ENCODE assay signal across 16 mouse cellular contexts in genomic region chr13:72505954-72506353, GRCm38 (mm10).
DNase-seq lines count a peak whose midpoint lies in the region.
"Had no signal": no experiment of that assay in that cellular context is flagged by ENCODE, and none has a peak within 500 bp of the region (broad histone marks: within the 10 kb centered on the region; RNA-seq: fewer than 3 reads in every experiment).

No protein-coding gene starts in this region.

- DNase-seq in frontal cortex, postnatal 36 days (ENCODE audit: low spot score in 2 of 2), result peak; percentile 7 to 11
- DNase-seq in frontal cortex, postnatal 10 days (ENCODE audit: low spot score in 2 of 2), result no peak
- DNase-seq in left cerebral cortex, adult 18-20 months (ENCODE audit: low spot score in 2 of 2), result peak; percentile 19 to 33
- no peak for DNase-seq in left cerebral cortex, postnatal 10 days (ENCODE audit: extremely low spot score in 1 of 2, low spot score in 2 of 2)
- DNase-seq in right cerebral cortex, adult 18-20 months, result peak; percentile 38
- no peak for DNase-seq in right cerebral cortex, postnatal 10 days (ENCODE audit: low spot score in 2 of 2)
- peak; percentile 68 for DNase-seq in brain, adult 2 months (ENCODE audit: low read depth, low spot score)
- DNase-seq in ovary, postnatal 36 days (ENCODE audit: low spot score), result no peak
- DNase-seq: adrenal gland, adult 2 months; adrenal gland, postnatal 10 days; adrenal gland, postnatal 25 days; cerebellum, adult 11-12 months; cerebellum, adult 2 months; cerebellum, adult 9-10 months; cerebellum, postnatal 10 days; cerebellum, postnatal 25 days had no signal

- intact Hi-C loops in left cerebral cortex, postnatal 10 days (cut with DNase I), result no loop called here

Comparison
In these comparisons a context has a peak if more than half of its experiments do, and no peak if none do; other contexts are left out.
1. DNase-seq: peak in frontal cortex, postnatal 36 days (2 of 2), left cerebral cortex, adult 18-20 months (2 of 2), right cerebral cortex, adult 18-20 months (single experiment) and brain, adult 2 months (single experiment); none in frontal cortex, postnatal 10 days (0 of 2), left cerebral cortex, postnatal 10 days (0 of 2), right cerebral cortex, postnatal 10 days (0 of 2) and ovary, postnatal 36 days (single experiment).